Mouse (Mus musculus) left cerebral cortex, adult 18-20 months (tissue): Measurements from ENCODE around the gene 5031439G07Rik. TPM values are rescaled to one million over a fixed set of nuclear protein-coding genes. Genes with fewer than 3 reads are reported as not detected.
"Not testable (repeated sequence)": the region's sequence is repeated elsewhere in the genome, so short reads cannot be mapped to it uniquely, and the experiment has no call there.

ENCODE experiments used
- DNase-seq, 2 experiments: peaks; one replicate each; pipeline ENCODE4 v3.0.0; 2021 to 2022; ENCODE audit warnings: low spot score in 2 of 2, mixed read lengths in 1 of 2
- total RNA-seq, 2 experiments: library from RNA; stranded (reverse); gene quantifications; 2 replicates each; pipeline ENCODE4 v1.2.3; 2021

Gene 5031439G07Rik
- total RNA-seq, 2 experiments from 2014 or later: 90.8 to 94.2 TPM

GRCm38 (mm10) chr15:84958331-84958730 lies 30.0 kb downstream of the 5031439G07Rik start:
- no peak for DNase-seq

- peak; percentile 62 to 77 for DNase-seq
Measured at GRCm38 (mm10) chr15:84957851-84958250, 30.5 kb downstream of the 5031439G07Rik start.

- DNase-seq: no peak
Measured at GRCm38 (mm10) chr15:84953259-84953658, 35.1 kb downstream of the 5031439G07Rik start.

- peak; percentile 82 to 84 for DNase-seq
Measured at GRCm38 (mm10) chr15:84950053-84950452, 38.3 kb downstream of the 5031439G07Rik start.

GRCm38 (mm10) chr15:84948990-84949389 lies 39.4 kb downstream of the 5031439G07Rik start:
- no peak for DNase-seq

- no peak for DNase-seq
Measured at GRCm38 (mm10) chr15:84944319-84944718, 44.0 kb downstream of the 5031439G07Rik start.

GRCm38 (mm10) chr15:84942647-84943285 lies 45.6 kb downstream of the 5031439G07Rik start:
- DNase-seq: peak; percentile 58 to 69

- no peak for DNase-seq
Measured at GRCm38 (mm10) chr15:84940102-84940501, 48.2 kb downstream of the 5031439G07Rik start.

- DNase-seq: peak; percentile 59 to 64
Measured at GRCm38 (mm10) chr15:84934901-84935300, 53.5 kb downstream of the 5031439G07Rik start.

- DNase-seq: no peak
Measured at GRCm38 (mm10) chr15:84932351-84932750, 56.0 kb downstream of the 5031439G07Rik start.

- no peak for DNase-seq
Measured at GRCm38 (mm10) chr15:84925495-84926018, 62.8 kb downstream of the 5031439G07Rik start.

- DNase-seq: no peak
Measured at GRCm38 (mm10) chr15:84924781-84925315, 63.5 kb downstream of the 5031439G07Rik start.

GRCm38 (mm10) chr15:84923508-84924181 lies 64.7 kb downstream of the 5031439G07Rik start:
- no peak for DNase-seq

- DNase-seq: peak; percentile 100
Measured at GRCm38 (mm10) chr15:84922884-84923507, 65.4 kb downstream of the 5031439G07Rik start, which contains the start of gene Nup50. Nup50 (plus strand) TSS chr15:84923411.

- DNase-seq: no peak
Measured at GRCm38 (mm10) chr15:84919938-84920337, 68.4 kb downstream of the 5031439G07Rik start, which contains the start of gene Gm29666. Gm29666 (minus strand) TSS chr15:84920038.

- no peak for DNase-seq
Measured at GRCm38 (mm10) chr15:84913201-84913600, 75.2 kb downstream of the 5031439G07Rik start.

GRCm38 (mm10) chr15:84903843-84904385 lies 84.4 kb downstream of the 5031439G07Rik start:
- DNase-seq: no peak

GRCm38 (mm10) chr15:84898077-84898476 lies 90.3 kb downstream of the 5031439G07Rik start:
- DNase-seq: no peak

- no peak for DNase-seq
Measured at GRCm38 (mm10) chr15:84896664-84897063, 91.7 kb downstream of the 5031439G07Rik start.

- not testable (repeated sequence) for DNase-seq
Measured at GRCm38 (mm10) chr15:84896216-84896615, 92.1 kb downstream of the 5031439G07Rik start.
